Mouse (Mus musculus) MEL (cell line): ENCODE results near the gene Ass1. TPM values are rescaled to one million over a fixed set of nuclear protein-coding genes. Genes with fewer than 3 reads are reported as not detected.

Experiments
- DNase-seq: peaks from one replicate; pipeline ENCODE4 v3.0.0; 2011; ENCODE audit warnings: low read depth, low spot score
- H3K27ac ChIP-seq: 2 replicates; pipeline ENCODE4 v1.5.1; 2012; ENCODE audit warnings: low read depth, mild to moderate bottlenecking, control low read depth, low read length, moderate library complexity; ENCODE audit not compliant: control insufficient read depth
- H3K27me3 ChIP-seq, 2 experiments: fragments of 150-350 bp in 1 of 2; sonication (generic) in 1 of 2; 2 replicates each; pipeline ENCODE4 v1.6.1; 2012; ENCODE audit warnings: low read length in 2 of 2, mild to moderate bottlenecking in 2 of 2, improper control_type of control experiment in 1 of 2, moderate library complexity in 1 of 2; ENCODE audit not compliant: insufficient read depth in 2 of 2, control insufficient read depth in 1 of 2
- H3K36me3 ChIP-seq, 2 experiments: 2 replicates each; pipeline ENCODE4 v1.6.1; 2012 to 2014; ENCODE audit warnings: low read length in 2 of 2, improper control_type of control experiment in 1 of 2, inconsistent platforms in 1 of 2, mild to moderate bottlenecking in 1 of 2; ENCODE audit not compliant: insufficient read depth in 2 of 2, control insufficient read depth in 1 of 2
- H3K4me1 ChIP-seq, 2 experiments: fragments of 150-350 bp in 1 of 2; sonication (generic) in 1 of 2; 2 replicates each; pipeline ENCODE4 v1.6.1; 2012; ENCODE audit warnings: low read length in 2 of 2, improper control_type of control experiment in 1 of 2, mild to moderate bottlenecking in 1 of 2; ENCODE audit not compliant: insufficient read depth in 2 of 2, control insufficient read depth in 1 of 2
- H3K4me3 ChIP-seq, 2 experiments: fragments of 150-350 bp in 1 of 2; sonication (generic) in 1 of 2; 2 replicates each; pipeline ENCODE4 v1.5.1; 2012; ENCODE audit warnings: low read depth in 2 of 2, low read length in 2 of 2, mild to moderate bottlenecking in 2 of 2, moderate library complexity in 2 of 2, control low read depth in 1 of 2, improper control_type of control experiment in 1 of 2; ENCODE audit not compliant: control insufficient read depth in 1 of 2, insufficient read depth in 1 of 2
- H3K79me2 ChIP-seq: 2 replicates; pipeline ENCODE4 v1.6.1; 2012; ENCODE audit warnings: mild to moderate bottlenecking, low read length, moderate library complexity; ENCODE audit not compliant: control insufficient read depth, poor library complexity, insufficient read depth
- H3K9ac ChIP-seq: 2 replicates; pipeline ENCODE4 v1.6.1; 2012; ENCODE audit warnings: low read depth, mild to moderate bottlenecking, control low read depth, low read length, moderate library complexity; ENCODE audit not compliant: control insufficient read depth, poor library complexity, severe bottlenecking
- H3K9me3 ChIP-seq: fragments of 150-350 bp; sonication (generic); replicated peaks from 2 replicates; pipeline ENCODE4 v1.6.1; 2012; ENCODE audit warnings: mild to moderate bottlenecking, low read length, improper control_type of control experiment, moderate library complexity; ENCODE audit not compliant: insufficient read depth
- BHLHE40 ChIP-seq: IDR thresholded peaks from 2 replicates; pipeline ENCODE4 v1.6.1; 2012; ENCODE audit warnings: low read depth, mild to moderate bottlenecking, inconsistent platforms, low read length, improper control_type of control experiment, borderline replicate concordance
- CHD1 ChIP-seq: IDR thresholded peaks from 2 replicates; pipeline ENCODE4 v1.6.1; 2012; ENCODE audit warnings: low read depth, mild to moderate bottlenecking, inconsistent platforms, low read length, improper control_type of control experiment
- CHD2 ChIP-seq: IDR thresholded peaks from 2 replicates; pipeline ENCODE4 v1.6.1; 2011; ENCODE audit warnings: low read length, improper control_type of control experiment
- CTCF ChIP-seq, 3 experiments: IDR thresholded peaks in 2 of 3; conservative IDR thresholded peaks in 1 of 3; 2 replicates each; pipeline ENCODE4 v1.5.1; 2011 to 2012; ENCODE audit warnings: low read length in 3 of 3, low read depth in 2 of 3, mild to moderate bottlenecking in 2 of 3, improper control_type of control experiment in 1 of 3, inconsistent platforms in 1 of 3, mixed read lengths in 1 of 3, moderate library complexity in 1 of 3; ENCODE audit not compliant: control insufficient read depth in 1 of 3, insufficient read depth in 1 of 3, poor library complexity in 1 of 3, severe bottlenecking in 1 of 3
- E2F4 ChIP-seq: IDR thresholded peaks from 2 replicates; pipeline ENCODE4 v1.6.1; 2011; ENCODE audit warnings: low read depth, low read length, improper control_type of control experiment, borderline replicate concordance
- ELF1 ChIP-seq: IDR thresholded peaks from 2 replicates; pipeline ENCODE4 v1.6.1; 2014; ENCODE audit warnings: low read depth, mild to moderate bottlenecking, inconsistent platforms, low read length, improper control_type of control experiment, moderate library complexity
- EP300 ChIP-seq, 2 experiments: IDR thresholded peaks; 2 replicates each; pipeline ENCODE4 v1.6.1; 2011; ENCODE audit warnings: improper control_type of control experiment in 2 of 2, low read length in 2 of 2, low read depth in 1 of 2, mild to moderate bottlenecking in 1 of 2
- ETS1 ChIP-seq: IDR thresholded peaks from 2 replicates; pipeline ENCODE4 v1.6.1; 2012; ENCODE audit warnings: low read depth, mild to moderate bottlenecking, inconsistent platforms, low read length, improper control_type of control experiment, moderate library complexity
- GABPA ChIP-seq: IDR thresholded peaks from 2 replicates; pipeline ENCODE4 v1.6.1; 2012; ENCODE audit warnings: low read depth, mild to moderate bottlenecking, inconsistent platforms, low read length, improper control_type of control experiment, moderate library complexity
- GATA1 ChIP-seq: IDR thresholded peaks from 2 replicates; pipeline ENCODE4 v1.6.1; 2011; ENCODE audit warnings: low read depth, low read length, improper control_type of control experiment
- HCFC1 ChIP-seq: IDR thresholded peaks from 2 replicates; pipeline ENCODE4 v1.6.1; 2012; ENCODE audit warnings: low read depth, mild to moderate bottlenecking, inconsistent platforms, low read length, improper control_type of control experiment, moderate library complexity
- JUND ChIP-seq: IDR thresholded peaks from 2 replicates; pipeline ENCODE4 v1.6.1; 2011; ENCODE audit warnings: low read depth, mild to moderate bottlenecking, improper control_type of control experiment, low read length
- KAT2A ChIP-seq: conservative IDR thresholded peaks from 2 replicates; pipeline ENCODE4 v1.6.1; 2012; ENCODE audit warnings: low read depth, low read length, improper control_type of control experiment, inconsistent platforms
- MAFK ChIP-seq: IDR thresholded peaks from 2 replicates; pipeline ENCODE4 v1.6.1; 2011; ENCODE audit warnings: low read depth, mild to moderate bottlenecking, low read length, improper control_type of control experiment, borderline replicate concordance
- MAZ ChIP-seq: IDR thresholded peaks from 2 replicates; pipeline ENCODE4 v1.6.1; 2012; ENCODE audit warnings: low read depth, mild to moderate bottlenecking, inconsistent platforms, low read length, improper control_type of control experiment
- MEF2A ChIP-seq: IDR thresholded peaks from 2 replicates; pipeline ENCODE4 v1.6.1; 2014; ENCODE audit warnings: low read depth, mild to moderate bottlenecking, inconsistent platforms, low read length, improper control_type of control experiment; ENCODE audit not compliant: poor library complexity, insufficient replicate concordance, severe bottlenecking; ENCODE audit errors: extremely low read depth
- MXI1 ChIP-seq: IDR thresholded peaks from 2 replicates; pipeline ENCODE4 v1.6.1; 2011; ENCODE audit warnings: mild to moderate bottlenecking, low read depth, low read length, improper control_type of control experiment
- MYB ChIP-seq: IDR thresholded peaks from 2 replicates; pipeline ENCODE4 v1.6.1; 2011; ENCODE audit warnings: mild to moderate bottlenecking, low read depth, low read length, improper control_type of control experiment
- MYC ChIP-seq: IDR thresholded peaks from 2 replicates; pipeline ENCODE4 v1.6.1; 2011; ENCODE audit warnings: low read depth, mild to moderate bottlenecking, low read length, improper control_type of control experiment, moderate library complexity
- NELFE ChIP-seq: IDR thresholded peaks from 2 replicates; pipeline ENCODE4 v1.6.1; 2011; ENCODE audit warnings: low read depth, low read length, improper control_type of control experiment
- NRF1 ChIP-seq: IDR thresholded peaks from 2 replicates; pipeline ENCODE4 v1.6.1; 2014; ENCODE audit warnings: low read depth, mild to moderate bottlenecking, inconsistent platforms, low read length, improper control_type of control experiment, moderate library complexity; ENCODE audit not compliant: poor library complexity, insufficient read depth, severe bottlenecking
- POLR2A ChIP-seq, 2 experiments: IDR thresholded peaks; 2 replicates each; pipeline ENCODE4 v1.6.1; 2011 to 2012; ENCODE audit warnings: low read length in 2 of 2, mild to moderate bottlenecking in 2 of 2, control low read depth in 1 of 2, improper control_type of control experiment in 1 of 2, low read depth in 1 of 2, moderate library complexity in 1 of 2; ENCODE audit not compliant: control insufficient read depth in 1 of 2, insufficient read depth in 1 of 2, poor library complexity in 1 of 2
- POLR2AphosphoS2 ChIP-seq: IDR thresholded peaks from 2 replicates; pipeline ENCODE4 v1.6.1; 2011; ENCODE audit warnings: low read length, improper control_type of control experiment
- POLR2AphosphoS5 ChIP-seq: IDR thresholded peaks from 2 replicates; pipeline ENCODE4 v1.6.1; 2012; ENCODE audit warnings: low read depth, borderline replicate concordance, mild to moderate bottlenecking, inconsistent platforms, low read length, moderate library complexity, mixed read lengths
- RAD21 ChIP-seq: IDR thresholded peaks from 2 replicates; pipeline ENCODE4 v1.6.1; 2011; ENCODE audit warnings: mild to moderate bottlenecking, low read depth, low read length, improper control_type of control experiment
- RCOR1 ChIP-seq: IDR thresholded peaks from 2 replicates; pipeline ENCODE4 v1.6.1; 2012; ENCODE audit warnings: low read depth, mild to moderate bottlenecking, inconsistent platforms, low read length, improper control_type of control experiment
- SIN3A ChIP-seq: IDR thresholded peaks from 2 replicates; pipeline ENCODE4 v1.6.1; 2012; ENCODE audit warnings: low read length, improper control_type of control experiment, inconsistent platforms
- SMC3 ChIP-seq: IDR thresholded peaks from 2 replicates; pipeline ENCODE4 v1.6.1; 2011; ENCODE audit warnings: low read depth, low read length, improper control_type of control experiment
- TAL1 ChIP-seq: IDR thresholded peaks from 2 replicates; pipeline ENCODE4 v1.6.1; 2012; ENCODE audit warnings: mild to moderate bottlenecking, inconsistent platforms, low read length, moderate library complexity, mixed read lengths
- TBP ChIP-seq: IDR thresholded peaks from 2 replicates; pipeline ENCODE4 v1.8.0; 2011; ENCODE audit warnings: low read depth, low read length, improper control_type of control experiment
- TCF12 ChIP-seq: IDR thresholded peaks from 2 replicates; pipeline ENCODE4 v1.6.1; 2014; ENCODE audit warnings: low read depth, mild to moderate bottlenecking, inconsistent platforms, low read length, improper control_type of control experiment, moderate library complexity
- UBTF ChIP-seq: IDR thresholded peaks from 2 replicates; pipeline ENCODE4 v1.6.1; 2012; ENCODE audit warnings: low read depth, mild to moderate bottlenecking, inconsistent platforms, low read length, improper control_type of control experiment, moderate library complexity, borderline replicate concordance; ENCODE audit not compliant: insufficient read depth
- USF1 ChIP-seq: IDR thresholded peaks from 2 replicates; pipeline ENCODE4 v1.6.1; 2014; ENCODE audit warnings: low read depth, mild to moderate bottlenecking, inconsistent platforms, low read length, improper control_type of control experiment, moderate library complexity
- USF2 ChIP-seq, 2 experiments: IDR thresholded peaks; 2 replicates each; pipeline ENCODE4 v1.6.1; 2011 to 2012; ENCODE audit warnings: improper control_type of control experiment in 2 of 2, low read length in 2 of 2, borderline replicate concordance in 1 of 2, inconsistent platforms in 1 of 2, low read depth in 1 of 2, mild to moderate bottlenecking in 1 of 2; ENCODE audit not compliant: insufficient read depth in 1 of 2
- ZC3H11A ChIP-seq: IDR thresholded peaks from 2 replicates; pipeline ENCODE4 v1.6.1; 2012; ENCODE audit warnings: low read depth, mild to moderate bottlenecking, inconsistent platforms, low read length, improper control_type of control experiment
- ZKSCAN1 ChIP-seq: IDR thresholded peaks from 2 replicates; pipeline ENCODE4 v1.6.1; 2012; ENCODE audit warnings: low read depth, mild to moderate bottlenecking, inconsistent platforms, low read length, improper control_type of control experiment, moderate library complexity
- ZMIZ1 ChIP-seq: IDR thresholded peaks from 2 replicates; pipeline ENCODE4 v1.6.1; 2012; ENCODE audit warnings: low read depth, mild to moderate bottlenecking, inconsistent platforms, low read length, improper control_type of control experiment, moderate library complexity
- ZNF384 ChIP-seq: IDR thresholded peaks from 2 replicates; pipeline ENCODE4 v1.6.1; 2012; ENCODE audit warnings: low read depth, mild to moderate bottlenecking, inconsistent platforms, low read length, improper control_type of control experiment
- polyA plus RNA-seq, 2 experiments: library from polyadenylated mRNA; stranded (reverse) in 1 of 2; unstranded in 1 of 2; fragments of >175 nt in 1 of 2; fragments of >200 nt in 1 of 2; gene quantifications; 2 replicates each; pipeline versions ENCODE4 v1.2.1 to v1.2.4; 2012; ENCODE audit warnings: low replicate concordance in 2 of 2, low read depth in 1 of 2; ENCODE audit not compliant: insufficient read length in 2 of 2, insufficient read depth in 1 of 2, missing spikeins in 1 of 2
- total RNA-seq: library from RNA; depleted of rRNA; stranded (reverse); fragments of 300-350 nt; gene quantifications from 2 replicates; pipeline ENCODE4 v1.2.3, GENCODE M21; 2012

Gene Ass1
- total and polyA plus RNA-seq, 3 experiments, result 45.0 to 88.0 TPM; not detected in 1

- Histone ChIP-seq H3K4me3 (peak overlapping the region; percentile 35; a peak in 3 of 4 replicates), H3K27ac (no peak overlapping the region), H3K9me3 (no peaks in the 10 kb centered on the region), H3K27me3 (no peaks in the 10 kb centered on the region; a peak in 1 of 4 replicates), H3K36me3 (no peaks in the 10 kb centered on the region), H3K79me2 (no peaks in the 10 kb centered on the region), H3K9ac (0 out of 2 replicates have a peak overlapping the region, but pooled peaks have one; percentile 35), H3K4me1 (0 out of 4 replicates have a peak, but pooled peaks cover 0 to 2% of the 10 kb centered on the region in 2 experiments)
- DNase-seq, result peak; percentile 84
- no peak for TF ChIP-seq POLR2AphosphoS2
- TF ChIP-seq MXI1, result no peak
- no peak for TF ChIP-seq SMC3
- peak; percentile 86 for TF ChIP-seq ELF1
- TF ChIP-seq MEF2A, result no peak
- no peak for TF ChIP-seq UBTF
- no peak for TF ChIP-seq ETS1
- no peak for TF ChIP-seq ZC3H11A
- no peak for TF ChIP-seq EP300 (IDR thresholded peaks at IDR 0.05; ENCODE audit: low read depth in 1 of 2, low read length in 2 of 2)
- TF ChIP-seq KAT2A, result peak; percentile 88
- no peak for TF ChIP-seq ZNF384
- TF ChIP-seq MYC, result no peak
- no peak for TF ChIP-seq ZKSCAN1
- TF ChIP-seq CHD2, result peak; percentile 43; the same call in 1 of the 2 replicates
- no peak for TF ChIP-seq CTCF (IDR thresholded peaks at IDR 0.05 in 2 of 3, conservative IDR thresholded peaks at IDR 0.05 in 1 of 3; ENCODE audit: control insufficient read depth in 1 of 3, insufficient read depth in 1 of 3, low read depth in 2 of 3, low read length in 3 of 3, poor library complexity in 1 of 3, severe bottlenecking in 1 of 3)
- TF ChIP-seq MYB, result no peak
- no peak for TF ChIP-seq GABPA
- TF ChIP-seq BHLHE40, result no peak
- TF ChIP-seq RCOR1, result no peak
- TF ChIP-seq E2F4, result no peak
- TF ChIP-seq POLR2A (IDR thresholded peaks at IDR 0.05; ENCODE audit: control insufficient read depth in 1 of 2, insufficient read depth in 1 of 2, low read depth in 1 of 2, low read length in 2 of 2, poor library complexity in 1 of 2), result peak in 1 of 2 experiments; percentile 52; a peak in 1 of 4 replicates
- TF ChIP-seq MAFK, result no peak
- TF ChIP-seq HCFC1, result peak; percentile 99
- no peak for TF ChIP-seq MAZ
- TF ChIP-seq NELFE, result peak; percentile 56
- no peak for TF ChIP-seq GATA1
- TF ChIP-seq NRF1, result no peak
- TF ChIP-seq USF2 (IDR thresholded peaks at IDR 0.05; ENCODE audit: borderline replicate concordance in 1 of 2, insufficient read depth in 1 of 2, low read depth in 1 of 2, low read length in 2 of 2), result peak; percentile 71 to 94
- TF ChIP-seq ZMIZ1, result no peak
- TF ChIP-seq SIN3A, result peak; percentile 62
- no peak for TF ChIP-seq TAL1
- TF ChIP-seq POLR2AphosphoS5, result no peak
- TF ChIP-seq JUND, result no peak
- no peak for TF ChIP-seq CHD1
- peak; percentile 16; the same call in 1 of the 2 replicates for TF ChIP-seq TCF12
- no peak for TF ChIP-seq RAD21
- TF ChIP-seq TBP, result 0 out of 2 replicates have a peak, but pooled peaks have one; percentile 44
- peak; percentile 98 for TF ChIP-seq USF1
These were observed 80.5 kb downstream of the Ass1 start for GRCm38 (mm10) chr2:31550503-31550902.
